Mouse (Mus musculus): ENCODE measurements at regions not wholly inside any gene's neighbourhood (a gene's known extent, or its start where the extent isn't known, plus 50 kb on each side); places are given as distances from the start of the nearest gene placed in this dataset.
A peak's percentile ranks its signal among the peaks of the same experiment; 100 is the strongest.
"Not testable (repeated sequence)": the region's sequence is repeated elsewhere in the genome, so short reads cannot be mapped to it uniquely, and the experiment has no call there.

GRCm38 (mm10) chr6:37795001-37795400 lies 75.6 kb upstream of the Trim24 start:
- Histone ChIP-seq H3K36me3 (replicated peaks in 1 of 2; ENCODE audit: control insufficient read depth in 1 of 2, insufficient read depth in 1 of 2, low read length in 1 of 2) (no peaks in the 10 kb centered on the region), H3K27me3 (replicated peaks) (no peaks in the 10 kb centered on the region), H3K4me3 (replicated peaks in 1 of 3; ENCODE audit: low read depth in 2 of 3, low read length in 2 of 3, poor library complexity in 1 of 3) (no peak overlapping the region), H3K9ac (ENCODE audit: insufficient read depth, low read depth) (no peak overlapping the region), H3K9me3 (replicated peaks; ENCODE audit: low read length) (peaks cover 6% of the 10 kb centered on the region), H3K4me1 (ENCODE audit: control insufficient read depth in 1 of 2, insufficient read depth in 2 of 2) (no peaks in the 10 kb centered on the region), H3K27ac (ENCODE audit: insufficient read depth, low read depth) (no peak overlapping the region), H3K79me2 (replicated peaks; ENCODE audit: control insufficient read depth, extremely low read depth, insufficient read depth, poor library complexity, severe bottlenecking) (no peaks in the 10 kb centered on the region), H3K4me2 (ENCODE audit: insufficient read depth, low read depth, poor library complexity, severe bottlenecking) (no peak overlapping the region)
- DNase-seq (ENCODE audit: extremely low read depth), result no peak
- TF ChIP-seq ETS1 (conservative IDR thresholded peaks at IDR 0.05; ENCODE audit: low read depth, low read length) (no peak), JUND (conservative IDR thresholded peaks at IDR 0.05; ENCODE audit: low read depth, low read length) (no peak), RAD21 (IDR thresholded peaks at IDR 0.05; ENCODE audit: low read depth, low read length) (no peak), TBP (conservative IDR thresholded peaks at IDR 0.05; ENCODE audit: low read depth, low read length) (no peak), TCF12 (IDR thresholded peaks at IDR 0.05; ENCODE audit: low read depth, low read length) (no peak), RCOR1 (conservative IDR thresholded peaks at IDR 0.05; ENCODE audit: low read depth, low read length) (no peak), MAFK (IDR thresholded peaks at IDR 0.05; ENCODE audit: insufficient replicate concordance, low read length) (no peak), USF1 (IDR thresholded peaks at IDR 0.05; ENCODE audit: low read depth, low read length) (no peak), MAZ (IDR thresholded peaks at IDR 0.05; ENCODE audit: low read depth, low read length) (no peak), PAX5 (IDR thresholded peaks at IDR 0.05; ENCODE audit: low read length) (no peak), SIN3A (IDR thresholded peaks at IDR 0.05; ENCODE audit: low read length) (no peak), KAT2A (IDR thresholded peaks at IDR 0.05; ENCODE audit: insufficient replicate concordance, low read length) (no peak), ELF1 (IDR thresholded peaks at IDR 0.05; ENCODE audit: low read depth, low read length) (no peak), MXI1 (IDR thresholded peaks at IDR 0.05; ENCODE audit: low read depth, low read length) (no peak), MEF2A (IDR thresholded peaks at IDR 0.05; ENCODE audit: borderline replicate concordance, low read depth, low read length) (no peak)
- in situ Hi-C loops (cut with MboI; ENCODE audit: low pct_ligation_motif_present, low pct_unique_long_range_greater_than_20kb, low sequenced_read_pairs), result no loop called here
- dilution Hi-C loops (cut with MboI; ENCODE audit: extremely low pct_ligation_motif_present, extremely low pct_unique_long_range_greater_than_20kb, low sequenced_read_pairs), result no loop called here

GRCm38 (mm10) chr6:37803231-37803630 lies 67.4 kb upstream of the Trim24 start:
- in situ Hi-C loops (cut with MboI; ENCODE audit: low pct_ligation_motif_present, low pct_unique_long_range_greater_than_20kb, low sequenced_read_pairs), result no loop called here
- no peaks in the 10 kb centered on the region for H3K79me2 ChIP-seq (replicated peaks; ENCODE audit: control insufficient read depth, extremely low read depth, insufficient read depth, poor library complexity, severe bottlenecking)
- H3K9ac ChIP-seq (ENCODE audit: insufficient read depth, low read depth), result no peak overlapping the region
- no peak overlapping the region for H3K27ac ChIP-seq (ENCODE audit: insufficient read depth, low read depth)
- H3K36me3 ChIP-seq (replicated peaks in 1 of 2; ENCODE audit: control insufficient read depth in 1 of 2, insufficient read depth in 1 of 2, low read length in 1 of 2), result no peaks in the 10 kb centered on the region
- dilution Hi-C loops (cut with MboI; ENCODE audit: extremely low pct_ligation_motif_present, extremely low pct_unique_long_range_greater_than_20kb, low sequenced_read_pairs), result no loop called here
- H3K4me2 ChIP-seq (ENCODE audit: insufficient read depth, low read depth, poor library complexity, severe bottlenecking), result no peak overlapping the region
- no peak overlapping the region for H3K4me3 ChIP-seq (replicated peaks in 1 of 3; ENCODE audit: low read depth in 2 of 3, low read length in 2 of 3, poor library complexity in 1 of 3)
- peak; percentile 50 for DNase-seq (ENCODE audit: extremely low read depth)
- TF ChIP-seq IRF4 (IDR thresholded peaks at IDR 0.05; ENCODE audit: low read depth, low read length) (peak; percentile 47), MAFK (IDR thresholded peaks at IDR 0.05; ENCODE audit: insufficient replicate concordance, low read length) (peak; percentile 85), JUN (IDR thresholded peaks at IDR 0.05; ENCODE audit: insufficient read depth, low read depth, low read length) (0 out of 2 replicates have a peak, but pooled peaks have one; percentile 18), JUND (conservative IDR thresholded peaks at IDR 0.05; ENCODE audit: low read depth, low read length) (peak; percentile 32; the same call in 1 of the 2 replicates), ZMIZ1 (IDR thresholded peaks at IDR 0.05; ENCODE audit: low read depth, low read length) (no peak), ELF1 (IDR thresholded peaks at IDR 0.05; ENCODE audit: low read depth, low read length) (0 out of 2 replicates have a peak, but pooled peaks have one; percentile 24), USF2 (conservative IDR thresholded peaks at IDR 0.05; ENCODE audit: low read depth, low read length) (no peak), SMC3 (IDR thresholded peaks at IDR 0.05; ENCODE audit: low read depth, low read length) (no peak), BHLHE40 (IDR thresholded peaks at IDR 0.05; ENCODE audit: low read depth, low read length) (no peak)
- H3K4me1 ChIP-seq (ENCODE audit: control insufficient read depth in 1 of 2, insufficient read depth in 2 of 2), result peaks cover 0 to 4% of the 10 kb centered on the region in 2 experiments; a peak in 1 of 4 replicates
- H3K9me3 ChIP-seq (replicated peaks; ENCODE audit: low read length), result peaks cover 13% of the 10 kb centered on the region
- no peaks in the 10 kb centered on the region for H3K27me3 ChIP-seq (replicated peaks)

GRCm38 (mm10) chr6:37805896-37806295 lies 64.7 kb upstream of the Trim24 start:
- H3K9ac ChIP-seq (ENCODE audit: insufficient read depth, low read depth); H3K27me3 ChIP-seq (replicated peaks); dilution Hi-C loops (cut with MboI; ENCODE audit: extremely low pct_ligation_motif_present, extremely low pct_unique_long_range_greater_than_20kb, low sequenced_read_pairs); DNase-seq (ENCODE audit: extremely low read depth); H3K79me2 ChIP-seq (replicated peaks; ENCODE audit: control insufficient read depth, extremely low read depth, insufficient read depth, poor library complexity, severe bottlenecking); H3K4me2 ChIP-seq (ENCODE audit: insufficient read depth, low read depth, poor library complexity, severe bottlenecking); H3K4me1 ChIP-seq (ENCODE audit: control insufficient read depth in 1 of 2, insufficient read depth in 2 of 2); H3K36me3 ChIP-seq (replicated peaks in 1 of 2; ENCODE audit: control insufficient read depth in 1 of 2, insufficient read depth in 1 of 2, low read length in 1 of 2); H3K27ac ChIP-seq (ENCODE audit: insufficient read depth, low read depth); H3K9me3 ChIP-seq (replicated peaks; ENCODE audit: low read length); H3K4me3 ChIP-seq (replicated peaks in 1 of 3; ENCODE audit: low read depth in 2 of 3, low read length in 2 of 3, poor library complexity in 1 of 3); in situ Hi-C loops (cut with MboI; ENCODE audit: low pct_ligation_motif_present, low pct_unique_long_range_greater_than_20kb, low sequenced_read_pairs): not testable (repeated sequence)
